Mouse (Mus musculus) heart, postnatal 10 days (tissue): ENCODE data around the gene Fam214a. TPM values are rescaled to one million over a fixed set of nuclear protein-coding genes. Genes with fewer than 3 reads are reported as not detected.

Experiments used
- DNase-seq, 2 experiments: peaks; one replicate each; pipeline ENCODE4 v3.0.0; 2021
- intact Hi-C: fragments of 180-260 bp; cut with DNase I; formaldehyde crosslinking; loops from one replicate; pipeline ENCODE4 v1.15.1; 2025
- total RNA-seq, 2 experiments: library from RNA; stranded (reverse); gene quantifications; 2 replicates each; pipeline ENCODE4 v1.2.3; 2021

Gene Fam214a
- total RNA-seq, 2 experiments from 2014 or later, result 25.9 to 26.5 TPM

DNA sequence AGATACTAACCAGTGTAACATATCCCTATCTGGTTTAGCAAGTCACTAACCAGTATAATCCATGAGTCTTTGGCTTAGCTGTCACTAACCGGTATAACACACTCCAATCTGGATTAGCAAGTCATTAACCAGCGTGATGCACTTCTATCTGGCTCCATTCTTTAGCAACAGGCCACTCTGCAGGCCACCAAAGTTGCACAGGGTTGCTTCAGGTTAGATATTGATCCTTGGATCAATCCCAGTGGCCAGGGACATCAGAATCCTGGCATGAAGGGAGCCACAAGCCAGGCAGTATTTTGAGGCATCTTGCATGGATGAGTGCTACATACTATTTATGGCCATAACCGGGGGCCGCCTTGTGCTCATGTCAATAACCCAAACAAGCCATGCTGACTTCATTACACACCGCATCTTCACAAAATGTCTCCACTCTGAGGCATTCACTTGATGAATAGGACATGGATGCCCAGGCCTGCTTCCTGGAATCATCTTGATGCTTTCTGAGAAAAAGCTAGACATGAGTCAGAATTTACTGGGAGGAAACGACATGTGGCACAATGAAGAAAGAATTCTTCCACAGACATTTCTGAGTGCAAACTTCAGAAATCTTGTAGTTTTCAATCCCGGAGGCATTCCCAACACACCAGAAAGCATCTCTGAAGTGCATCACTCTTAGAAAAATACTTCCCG is 5.8 kb upstream of the Fam214a start:
- no peak for DNase-seq
- intact Hi-C loops, result no loop called here

DNA sequence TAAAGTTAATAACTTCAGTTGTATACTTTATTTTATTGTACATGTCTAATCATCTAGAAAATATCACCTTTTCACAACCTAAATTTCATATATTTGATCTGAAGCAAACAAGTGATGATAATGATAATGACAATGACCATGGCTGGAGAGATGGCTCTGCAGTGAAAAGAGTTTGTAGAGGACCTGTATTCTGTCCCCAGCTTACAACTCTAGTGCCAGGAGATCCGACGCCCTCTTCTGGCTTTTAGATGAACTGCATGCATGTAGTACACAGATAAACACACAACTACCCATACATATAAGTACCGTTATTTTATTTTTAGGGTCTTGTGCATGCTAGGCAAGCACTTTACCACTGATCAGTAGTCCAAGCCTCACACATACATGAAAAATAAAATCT is 1.2 kb upstream of the Fam214a start:
- intact Hi-C loops, result no loop called here
- DNase-seq, result no peak

DNA sequence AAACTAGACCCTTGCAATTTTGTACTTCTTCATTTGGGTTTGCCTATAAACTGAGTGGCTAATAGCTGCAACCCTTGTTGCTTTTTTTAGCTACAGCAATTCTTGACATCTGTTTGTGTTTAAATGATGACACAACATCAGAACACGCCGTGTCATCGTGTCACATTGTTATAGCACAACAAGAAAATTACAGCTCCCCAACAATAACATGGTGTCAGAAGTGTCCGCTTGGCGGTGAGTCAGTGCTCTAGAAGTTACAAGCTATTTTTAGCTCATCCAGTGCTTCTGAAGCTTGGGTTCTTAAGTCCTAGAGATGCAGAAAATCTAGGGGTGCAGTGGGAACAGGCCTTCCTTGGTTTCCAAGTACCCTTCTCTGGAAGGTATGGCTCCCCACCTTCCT is 578 bp upstream of the Fam214a start:
- intact Hi-C loops, result loop anchor here (2.0 kb wide), 1 partner anchor 47 kb away; no protein-coding TSS in a partner anchor
- DNase-seq, result peak; percentile 49 to 55

DNA sequence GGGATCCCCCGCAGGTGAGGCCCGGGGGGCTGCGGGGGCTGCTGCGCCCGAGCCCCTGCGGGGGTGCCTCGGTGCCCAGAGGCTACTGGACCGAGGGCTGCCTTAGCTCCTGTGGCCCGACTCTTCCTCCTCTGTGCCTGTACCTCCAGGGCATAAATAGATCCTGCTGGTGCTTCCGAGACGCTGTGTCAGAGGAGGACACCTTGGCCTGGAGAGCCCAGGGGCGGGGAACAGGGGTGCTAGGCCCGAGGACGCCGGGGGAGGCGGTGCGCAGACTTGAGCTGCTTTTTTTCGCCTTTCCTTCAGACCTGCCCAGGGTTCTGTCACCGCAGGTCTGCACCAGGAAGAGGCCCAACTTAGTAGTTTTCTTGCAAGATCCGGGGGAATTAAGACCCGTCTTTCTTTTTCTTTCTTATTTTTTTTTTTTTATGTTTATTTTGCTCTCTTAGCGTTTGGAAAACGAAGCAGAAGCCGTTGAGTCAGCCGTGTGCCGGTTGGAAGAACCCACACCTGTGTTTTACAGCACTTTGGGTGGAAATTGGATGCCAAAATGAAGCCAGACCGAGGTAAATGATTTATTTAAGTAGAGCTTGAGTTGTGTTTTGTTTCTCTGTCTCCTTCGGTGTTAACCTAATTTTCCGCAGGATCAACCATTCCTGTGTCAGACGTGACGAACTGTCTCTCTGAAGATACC is 728 bp downstream of the Fam214a start:
- DNase-seq, result peak; percentile 78 to 80
- intact Hi-C loops, result loop anchor here (1.0 to 2.0 kb wide), 2 partner anchors 23 to 49 kb away; no protein-coding TSS in a partner anchor

DNA sequence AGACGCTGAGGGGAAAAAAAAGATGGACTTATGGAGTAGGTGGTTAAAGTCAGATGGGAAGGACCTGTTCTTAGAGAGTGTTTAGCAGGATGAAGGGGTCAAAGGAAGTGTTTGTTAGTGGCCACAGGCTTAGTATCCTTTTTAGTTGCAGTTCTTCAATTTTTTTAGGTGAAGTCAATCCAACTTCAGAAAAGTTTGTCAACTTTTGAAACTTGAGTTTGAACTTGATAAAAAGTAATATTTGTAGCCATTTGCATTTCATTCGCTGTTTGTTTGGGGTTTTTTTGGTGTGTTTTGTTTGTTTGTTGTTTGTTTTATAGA is 1.2 kb downstream of the Fam214a start:
- intact Hi-C loops, result loop anchor here (1.0 to 2.0 kb wide), 2 partner anchors 22 to 49 kb away; no protein-coding TSS in a partner anchor
- DNase-seq, result no peak

DNA sequence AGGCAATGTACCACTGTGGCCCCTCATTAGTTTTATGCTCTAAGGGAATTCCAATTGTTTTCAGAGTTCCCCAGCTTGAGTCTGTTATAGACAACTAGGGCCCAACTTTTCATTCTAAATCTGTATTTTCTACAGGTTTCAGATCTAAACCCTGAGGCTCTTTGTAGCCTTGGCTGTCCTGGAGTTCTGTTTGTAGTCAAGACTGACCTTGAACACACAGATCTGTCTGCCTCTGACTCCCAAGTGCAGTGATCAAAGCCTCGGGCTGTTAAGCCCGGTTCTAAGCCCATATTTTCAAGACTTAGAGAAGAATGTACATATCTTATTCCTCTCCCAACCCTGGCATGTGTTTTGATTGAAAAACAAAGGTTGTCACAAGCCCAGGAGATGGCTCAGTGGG is 1.7 kb downstream of the Fam214a start:
- intact Hi-C loops, result no loop called here
- no peak for DNase-seq

DNA sequence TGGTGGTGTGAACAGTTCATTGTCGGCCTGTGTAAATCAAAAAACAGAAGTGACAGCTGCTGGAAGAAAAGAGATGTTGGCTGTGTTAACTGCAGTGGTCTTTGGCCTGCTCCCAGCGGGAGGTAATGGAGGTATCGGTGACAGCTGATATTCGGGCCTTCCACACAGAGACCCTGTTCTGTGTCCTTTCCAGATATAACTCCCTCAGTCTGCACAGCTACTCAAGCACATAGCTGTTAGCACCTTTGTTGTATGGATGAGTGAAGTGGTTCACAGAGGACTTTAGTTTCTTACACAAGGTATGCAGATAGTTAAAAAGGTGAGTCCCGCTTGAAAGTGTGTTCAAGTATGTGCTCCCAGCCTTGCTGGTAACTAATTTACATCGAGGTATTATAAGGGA is 7.9 kb downstream of the Fam214a start:
- no peak for DNase-seq
- intact Hi-C loops, result no loop called here

DNA sequence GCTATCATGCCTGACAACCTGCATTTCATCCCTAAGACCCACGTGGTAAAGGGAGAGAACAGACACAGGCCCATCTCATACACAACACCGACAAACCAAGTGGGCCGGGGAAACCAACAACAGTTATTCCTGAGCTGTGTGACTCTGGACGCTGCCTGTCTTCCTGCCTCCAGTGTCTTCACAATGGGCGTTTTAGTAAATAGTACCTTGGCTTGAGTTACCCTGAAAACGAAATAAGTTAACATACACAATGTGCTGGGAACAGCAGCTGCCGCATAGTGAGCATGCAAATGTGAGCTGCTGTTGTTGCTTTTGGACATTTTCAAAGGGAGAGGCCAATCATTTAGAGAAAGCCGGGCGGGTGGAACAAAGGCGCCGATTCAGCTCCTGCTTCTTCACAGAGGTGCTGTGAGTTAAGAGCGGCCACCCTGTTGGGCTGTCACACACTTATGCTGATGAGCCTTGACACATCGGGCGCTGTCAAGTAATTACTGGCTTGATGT is 8.4 kb downstream of the Fam214a start:
- intact Hi-C loops, result no loop called here
- DNase-seq, result no peak

DNA sequence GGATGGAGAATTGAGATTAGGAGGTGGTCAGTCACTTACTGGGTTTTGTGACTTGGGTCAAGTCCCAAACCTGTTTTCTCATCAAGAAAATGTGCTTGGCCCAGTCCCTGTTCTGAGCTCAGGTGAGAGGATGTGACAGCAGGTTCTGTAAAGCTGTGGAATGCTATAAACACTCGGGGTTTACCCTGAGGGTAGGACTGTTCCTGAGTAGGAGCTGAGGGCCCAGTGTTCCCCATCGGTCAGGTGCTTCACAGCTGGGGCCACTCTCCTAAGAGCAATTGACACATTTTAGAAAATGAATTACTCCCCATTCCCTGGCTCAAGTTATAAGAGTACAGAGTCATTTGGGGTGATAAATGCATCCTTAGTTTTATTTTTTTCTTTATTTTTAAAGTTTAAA is 11.3 kb downstream of the Fam214a start:
- intact Hi-C loops, result no loop called here
- no peak for DNase-seq

DNA sequence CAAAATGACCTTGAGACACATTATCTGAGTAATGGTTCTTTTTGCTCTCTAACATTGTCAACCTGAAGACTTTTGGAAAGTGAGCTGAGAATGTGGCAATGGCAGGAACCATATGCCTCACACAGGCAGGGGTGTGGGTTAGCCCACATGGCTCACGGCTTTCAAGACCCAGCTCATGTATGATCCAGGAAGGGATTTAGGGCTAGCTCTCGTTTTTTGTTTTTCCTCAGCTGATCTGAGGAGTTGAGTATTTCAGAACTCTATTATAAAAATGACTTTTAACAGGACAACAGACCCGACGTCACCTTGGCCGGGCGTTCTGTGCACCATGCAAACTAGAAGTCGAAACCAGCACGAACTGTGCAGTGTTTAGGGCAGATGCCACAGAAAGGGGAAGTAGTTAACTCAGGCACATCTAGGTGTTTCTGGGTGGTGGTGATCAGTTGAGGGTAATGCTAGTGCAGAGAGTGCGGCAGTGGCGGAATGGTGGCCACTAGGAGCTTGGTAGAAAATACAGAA is 12.2 kb downstream of the Fam214a start:
- intact Hi-C loops, result no loop called here
- no peak for DNase-seq

DNA sequence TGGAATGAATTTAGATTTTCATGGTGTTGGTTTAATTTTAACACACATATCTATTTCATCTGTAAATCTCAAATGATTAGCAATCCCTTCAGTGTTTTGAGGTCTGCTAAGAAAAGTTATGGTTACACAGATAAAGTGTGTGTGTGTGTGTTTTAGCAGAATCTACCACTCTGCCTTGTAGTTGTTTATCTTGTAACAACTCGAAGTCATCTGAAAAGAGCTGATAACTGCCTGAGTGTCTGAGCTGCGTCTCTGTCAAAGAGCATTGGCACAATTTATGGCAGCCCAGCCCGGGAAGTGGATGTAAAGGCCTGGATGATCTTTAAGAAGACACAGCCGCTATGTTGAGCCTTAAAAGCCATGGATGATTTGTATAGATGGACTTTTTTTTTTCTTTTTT is 13.5 kb downstream of the Fam214a start:
- no peak for DNase-seq
- intact Hi-C loops, result no loop called here

DNA sequence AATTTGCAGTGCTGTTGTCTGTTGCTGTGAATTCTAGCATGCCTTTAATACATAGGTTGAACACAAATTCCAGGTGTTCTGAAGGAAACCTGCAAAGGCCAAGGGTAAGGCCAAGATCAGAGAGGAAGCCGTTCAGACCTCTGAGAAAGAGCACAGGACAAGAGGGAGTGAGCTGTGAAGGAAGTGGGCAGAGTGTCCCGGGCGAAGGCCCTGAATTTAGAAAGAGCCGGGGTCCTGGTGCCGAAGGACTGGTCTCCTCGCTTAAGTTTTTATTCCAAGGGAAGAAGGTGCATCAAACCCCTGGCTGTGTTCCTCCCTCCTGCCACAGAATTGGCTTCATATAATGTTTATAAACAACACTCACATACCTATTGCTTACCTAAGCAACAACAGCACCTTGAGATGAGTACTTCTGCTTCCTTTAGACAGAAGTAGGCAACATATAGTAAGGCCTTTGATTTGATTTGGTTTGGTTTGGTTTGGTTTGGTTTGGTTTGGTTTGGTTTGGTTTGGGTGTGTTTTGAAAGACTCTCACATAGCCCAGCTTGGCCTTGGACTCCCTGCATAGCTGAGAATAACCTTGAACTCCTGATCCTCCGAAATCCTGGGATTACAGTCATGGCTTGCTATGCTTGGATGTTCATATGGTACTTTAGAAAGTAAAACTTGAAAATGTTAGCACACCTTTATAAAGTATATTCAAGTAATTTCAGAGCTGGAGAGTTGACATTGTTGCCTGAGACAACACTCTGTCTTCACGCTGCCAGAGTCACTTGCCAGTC is 16.2 kb downstream of the Fam214a start:
- no peak for DNase-seq
- intact Hi-C loops, result no loop called here

DNA sequence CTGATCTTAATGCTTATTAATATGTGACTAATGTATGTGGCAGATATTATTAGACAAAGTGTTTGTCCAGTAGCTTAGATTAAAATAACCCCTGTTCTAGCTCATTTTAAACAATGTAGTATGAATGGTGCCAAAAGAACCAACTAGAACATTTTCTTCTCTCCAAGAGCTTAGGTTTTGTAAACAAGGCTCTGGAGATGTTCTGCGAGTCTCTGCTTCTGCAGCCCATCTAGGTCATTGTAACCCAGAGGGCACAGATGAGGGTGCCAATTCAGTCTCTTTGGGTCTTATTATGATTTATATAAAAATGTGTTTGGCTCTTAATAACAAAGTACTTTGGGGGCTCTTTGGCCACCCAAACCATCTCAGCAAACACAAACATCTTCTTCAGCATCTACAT is 17.9 kb downstream of the Fam214a start:
- intact Hi-C loops, result no loop called here
- no peak for DNase-seq

DNA sequence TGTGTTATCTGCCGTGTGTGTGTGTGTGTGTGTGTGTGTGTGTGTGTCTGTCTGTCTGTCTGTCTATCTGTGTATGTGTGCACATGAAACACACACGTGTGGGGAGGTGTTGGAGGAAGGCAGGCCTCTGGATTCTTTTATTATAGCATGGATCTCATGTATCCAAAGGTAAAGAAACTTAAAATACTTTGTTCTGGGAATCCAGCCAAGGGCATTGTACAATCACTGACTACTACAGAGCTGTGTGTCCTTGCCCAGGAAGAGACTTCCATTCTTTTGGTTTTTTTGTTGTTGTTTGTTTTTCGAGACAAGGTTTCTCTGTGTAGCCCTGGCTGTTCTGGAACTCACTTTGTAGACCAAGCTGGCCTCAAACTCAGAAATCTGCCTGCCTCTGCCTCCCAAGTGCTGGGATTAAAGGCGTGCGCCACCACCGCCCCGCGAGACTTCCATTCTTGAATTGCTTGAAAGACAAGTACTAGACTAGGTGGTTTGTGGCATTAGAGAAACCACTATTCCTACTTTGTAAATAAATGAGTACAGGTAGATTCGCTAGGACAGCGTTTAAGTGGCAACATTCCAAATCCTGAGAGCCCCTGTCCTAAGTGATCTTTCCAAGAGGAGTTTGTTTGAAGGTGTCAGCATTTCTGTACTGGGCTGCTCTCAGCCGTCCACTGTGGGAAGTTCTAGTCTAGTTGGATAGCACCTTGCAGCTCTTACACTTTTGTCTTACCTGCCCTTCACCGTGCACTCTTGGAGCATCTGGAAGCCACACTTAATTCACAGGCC is 18.7 kb downstream of the Fam214a start:
- DNase-seq, result peak in 1 of 2 experiments; percentile 21
- intact Hi-C loops, result no loop called here

DNA sequence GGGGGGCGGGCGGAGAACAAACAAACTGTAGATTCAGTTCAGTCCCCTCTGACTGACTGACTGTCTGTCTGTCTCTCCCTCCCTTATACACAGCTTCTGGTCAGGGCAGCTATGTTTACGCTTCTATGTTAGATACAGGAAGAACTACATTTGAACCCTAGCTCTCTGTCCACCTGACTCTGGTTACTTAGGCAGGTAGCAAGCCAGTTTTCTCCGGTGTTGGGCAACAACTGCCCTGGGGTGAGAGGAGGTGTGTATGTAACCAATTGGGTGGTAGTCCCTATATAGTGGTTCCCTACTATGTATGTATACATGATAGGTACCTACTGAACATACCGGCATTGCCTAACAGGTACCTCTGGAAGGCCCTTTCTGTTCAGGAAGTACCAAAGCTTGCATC is 20.1 kb downstream of the Fam214a start:
- DNase-seq, result no peak
- intact Hi-C loops, result no loop called here

DNA sequence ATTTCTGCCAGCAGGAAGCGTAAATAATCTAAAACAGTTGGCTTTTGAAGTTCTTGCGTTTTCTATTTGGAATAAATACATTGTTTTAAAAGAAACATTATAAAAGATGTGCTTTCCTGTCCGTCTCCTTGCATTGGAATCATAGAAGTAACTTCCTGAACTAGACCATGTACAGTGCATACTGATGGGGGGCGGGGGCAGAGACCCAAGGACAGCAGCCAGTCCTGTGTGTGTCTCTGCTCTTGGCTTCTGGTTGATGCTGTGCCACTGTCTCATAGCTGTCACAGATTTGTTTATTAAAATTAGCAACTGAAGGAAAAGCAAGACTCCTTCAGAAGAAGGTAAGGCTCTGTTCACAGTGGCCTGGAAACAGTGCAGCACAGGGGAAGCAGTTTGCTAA is 20.5 kb downstream of the Fam214a start:
- no peak for DNase-seq
- intact Hi-C loops, result no loop called here

DNA sequence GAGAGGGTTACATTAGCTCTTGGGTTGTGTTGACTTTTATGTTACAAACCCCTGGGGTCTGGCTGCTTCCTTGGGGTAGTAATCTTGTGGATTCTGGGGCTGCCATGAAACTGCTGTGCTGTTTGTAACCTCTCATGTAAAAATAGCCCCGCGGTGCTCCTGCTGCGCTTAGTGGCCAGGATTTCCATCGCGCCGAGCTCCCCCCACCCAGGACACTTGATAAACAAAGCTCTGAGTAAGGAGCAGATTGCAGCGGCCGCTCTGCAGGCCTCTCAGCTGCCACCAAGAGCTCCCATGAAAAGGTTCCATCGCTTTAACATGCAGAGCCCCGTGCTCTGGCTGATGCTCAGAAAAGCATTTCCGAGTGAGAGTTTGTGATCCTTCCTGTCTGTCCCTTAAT is 22.1 kb downstream of the Fam214a start:
- peak; percentile 59 to 68 for DNase-seq
- intact Hi-C loops, result no loop called here

DNA sequence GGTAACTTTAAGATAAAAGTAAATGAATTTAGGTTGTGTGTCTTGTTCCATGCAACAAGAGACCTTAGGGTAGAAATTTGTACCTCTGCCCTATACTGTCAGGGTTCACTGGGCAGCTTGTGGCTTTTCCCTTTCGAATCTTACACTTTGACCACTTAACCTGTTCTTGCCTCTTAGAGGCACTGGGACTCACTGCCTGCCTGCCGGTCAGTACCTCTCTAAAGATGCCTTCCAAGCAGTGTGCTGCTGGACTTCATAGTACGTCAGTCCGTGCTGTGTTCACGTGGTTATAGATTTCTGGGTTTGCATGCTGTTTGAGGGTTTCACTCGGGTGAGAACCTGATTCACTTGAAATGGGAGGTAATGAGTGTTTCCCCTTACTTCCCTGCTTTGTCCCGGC is 22.7 kb downstream of the Fam214a start:
- DNase-seq, result no peak
- intact Hi-C loops, result no loop called here

DNA sequence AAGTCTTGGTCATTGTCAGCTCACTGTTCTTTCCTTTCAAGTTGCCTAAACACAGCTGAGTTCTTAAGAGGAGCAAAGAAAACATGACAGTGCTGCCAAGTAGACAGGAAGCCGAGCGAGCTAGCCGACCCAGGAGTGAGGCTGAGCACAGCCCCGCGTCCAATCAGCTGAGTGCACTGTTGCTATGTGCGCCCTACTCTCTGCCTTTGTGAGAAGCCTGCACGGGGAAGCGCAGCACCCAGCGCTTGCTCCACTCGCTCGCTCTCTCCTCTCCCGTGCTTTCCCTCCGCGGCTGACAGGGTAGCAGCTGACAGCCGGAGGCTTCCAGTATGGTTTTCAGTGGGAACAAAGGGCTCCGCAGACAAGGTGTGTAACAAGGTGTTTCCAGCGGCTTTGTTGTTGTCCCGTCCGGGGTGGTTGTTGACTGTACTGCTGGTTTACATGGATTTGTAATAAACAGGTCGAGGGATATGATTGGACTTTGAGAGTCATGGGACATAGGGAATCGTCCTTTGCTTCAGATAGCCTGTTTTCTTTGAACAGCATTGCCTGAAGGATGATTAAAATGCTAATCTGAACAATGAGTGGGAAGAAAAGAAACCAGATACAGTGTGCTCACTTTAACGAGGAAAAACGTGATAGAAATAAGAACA is 23.4 kb downstream of the Fam214a start:
- intact Hi-C loops, result loop anchor here (1.0 kb wide), 1 partner anchor 23 kb away; no protein-coding TSS in a partner anchor
- peak; percentile 93 to 94 for DNase-seq

DNA sequence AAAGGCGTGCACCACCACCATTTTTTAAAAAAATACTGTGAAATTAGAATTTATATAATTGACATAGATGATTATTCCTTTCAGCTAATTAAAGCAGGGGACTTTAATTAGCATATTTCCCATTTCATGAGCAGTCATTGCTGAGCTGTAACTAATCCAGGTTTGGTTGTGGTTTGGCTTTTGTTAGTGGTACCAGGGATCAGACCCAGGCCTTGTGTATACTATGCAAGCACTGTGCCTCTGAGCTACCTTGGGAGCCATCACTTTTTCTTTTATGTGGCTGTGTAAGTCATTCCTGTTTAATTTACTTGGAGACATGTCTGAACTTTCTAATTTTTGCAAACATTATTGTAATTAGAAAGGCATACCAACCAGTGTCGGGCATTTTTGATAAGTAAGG is 24.6 kb downstream of the Fam214a start:
- intact Hi-C loops, result no loop called here

More for the DNA sequence above, 24.6 kb downstream of the Fam214a start:
- no peak for DNase-seq
